Mouse (Mus musculus) layer of hippocampus, adult 11-12 months (tissue): ENCODE results near the gene Cask.

ENCODE experiments used
- DNase-seq: peaks from one replicate; pipeline ENCODE4 v3.0.0; 2022; ENCODE audit warnings: low spot score

Cask gene

GRCm38 (mm10) chrX:13518019-13518418 lies 333.1 kb downstream of the Cask start:
- DNase-seq: no peak

GRCm38 (mm10) chrX:13516451-13516850 lies 334.7 kb downstream of the Cask start:
- no peak for DNase-seq

DNA sequence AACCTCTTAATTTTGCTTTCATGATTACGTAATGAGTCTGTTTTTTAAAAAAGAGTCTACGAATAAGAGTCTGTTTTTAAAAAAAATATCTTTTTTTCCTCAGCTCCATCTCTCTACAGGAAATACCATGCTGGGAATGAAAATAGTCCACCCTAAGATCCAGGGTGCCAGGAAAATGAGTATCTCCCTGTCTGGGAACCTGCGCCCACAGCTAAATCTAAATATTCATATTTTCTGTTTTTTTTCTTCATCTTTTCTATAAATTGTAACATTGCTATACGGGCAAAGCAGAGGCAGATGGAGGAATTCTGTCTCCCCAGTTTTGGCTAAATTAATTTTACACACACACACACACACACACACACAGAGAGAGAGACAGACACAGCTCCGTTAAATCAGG lies 337.3 kb downstream of the Cask start:
- DNase-seq: no peak

DNA sequence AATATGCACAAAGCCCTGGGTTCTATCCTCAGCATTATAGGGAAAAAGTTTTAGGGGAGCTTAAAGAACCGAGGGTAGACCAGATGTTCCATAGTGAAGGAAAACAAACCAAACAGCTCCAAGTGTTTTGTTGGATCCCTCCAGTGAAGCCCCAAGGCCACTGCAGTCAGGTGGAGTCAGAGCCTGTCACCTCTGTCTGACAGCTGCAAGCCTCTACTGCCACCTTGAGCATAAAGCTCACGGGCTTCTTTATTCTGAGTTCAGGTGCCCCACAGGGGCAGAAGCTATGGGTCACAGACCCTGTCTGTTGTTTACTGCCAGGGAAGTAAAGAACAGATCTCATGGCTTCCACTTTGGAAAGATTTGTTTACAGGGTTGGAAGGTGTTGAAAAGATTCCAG lies 338.0 kb downstream of the Cask start:
- no peak for DNase-seq

DNA sequence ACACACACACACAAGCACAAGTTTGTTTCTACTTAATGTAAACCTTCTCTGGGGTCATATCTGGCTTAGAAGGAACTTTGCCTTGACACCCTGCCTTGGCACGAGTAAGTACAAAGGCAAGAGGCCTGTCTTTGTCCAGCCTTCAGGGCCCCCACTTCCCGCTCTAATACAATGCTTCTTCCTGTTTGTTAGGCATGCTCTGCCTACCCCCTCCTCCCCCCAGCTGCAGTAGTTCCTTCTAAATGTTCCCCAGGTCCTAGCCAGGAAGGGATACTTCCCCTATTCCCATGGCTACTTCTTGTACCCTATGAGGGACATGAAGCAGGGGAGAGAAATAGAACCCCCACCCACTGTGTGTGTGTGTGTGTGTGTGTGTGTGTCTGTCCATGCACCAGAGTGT lies 344.8 kb downstream of the Cask start:
- DNase-seq: no peak

DNA sequence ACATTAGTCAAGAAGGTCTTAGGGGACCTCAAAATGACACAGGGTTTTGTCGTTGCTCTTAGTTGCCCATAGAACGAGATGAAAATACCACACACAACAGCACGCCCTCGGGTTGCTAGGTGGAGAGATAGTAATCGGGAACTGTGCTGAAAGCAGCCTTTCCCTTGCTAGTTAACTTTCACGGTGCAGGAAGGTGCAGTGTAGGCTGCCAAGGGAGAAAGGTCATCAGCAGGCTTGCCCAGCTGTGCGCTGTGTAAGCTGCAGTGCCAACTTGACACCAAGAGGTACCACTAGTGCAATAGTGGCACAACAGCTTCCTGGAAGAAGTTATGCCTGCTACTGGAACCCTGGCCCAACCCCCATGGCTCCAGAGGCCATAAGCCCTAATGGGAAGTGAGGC lies 346.8 kb downstream of the Cask start:
- DNase-seq: no peak

DNA sequence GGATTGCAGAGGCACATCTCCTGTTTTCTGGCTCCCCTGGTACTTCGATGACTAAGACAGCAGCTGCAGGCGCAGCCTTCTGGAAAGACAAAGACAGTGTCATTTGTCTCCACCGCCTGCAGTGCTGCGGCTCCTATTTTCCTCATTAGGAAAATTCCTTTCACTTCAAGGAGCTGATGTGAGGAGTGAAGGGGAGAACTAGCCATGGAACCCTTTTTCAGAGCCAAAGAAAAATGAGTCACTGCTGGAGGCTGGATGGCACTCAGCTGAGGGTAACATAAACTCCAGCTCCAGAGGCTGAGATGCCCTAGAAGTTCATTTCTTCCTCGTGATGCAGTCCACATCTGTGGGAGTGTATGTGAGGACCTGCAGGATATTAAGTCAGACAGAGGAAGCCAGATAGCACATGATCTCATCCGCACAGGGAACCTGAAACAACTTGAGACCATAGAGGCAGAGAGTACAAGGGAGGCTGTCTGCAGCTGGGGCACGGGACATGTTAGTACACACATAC lies 348.2 kb downstream of the Cask start:
- no peak for DNase-seq

- DNase-seq: no peak
Measured at GRCm38 (mm10) chrX:13500284-13500683, 350.9 kb downstream of the Cask start.

- DNase-seq: no peak
Measured at GRCm38 (mm10) chrX:13494892-13495703, 356.1 kb downstream of the Cask start.

GRCm38 (mm10) chrX:13492922-13493321 lies 358.2 kb downstream of the Cask start:
- DNase-seq: no peak

GRCm38 (mm10) chrX:13490941-13491340 lies 360.2 kb downstream of the Cask start:
- no peak for DNase-seq

GRCm38 (mm10) chrX:13489761-13490160 lies 361.4 kb downstream of the Cask start:
- no peak for DNase-seq

DNA sequence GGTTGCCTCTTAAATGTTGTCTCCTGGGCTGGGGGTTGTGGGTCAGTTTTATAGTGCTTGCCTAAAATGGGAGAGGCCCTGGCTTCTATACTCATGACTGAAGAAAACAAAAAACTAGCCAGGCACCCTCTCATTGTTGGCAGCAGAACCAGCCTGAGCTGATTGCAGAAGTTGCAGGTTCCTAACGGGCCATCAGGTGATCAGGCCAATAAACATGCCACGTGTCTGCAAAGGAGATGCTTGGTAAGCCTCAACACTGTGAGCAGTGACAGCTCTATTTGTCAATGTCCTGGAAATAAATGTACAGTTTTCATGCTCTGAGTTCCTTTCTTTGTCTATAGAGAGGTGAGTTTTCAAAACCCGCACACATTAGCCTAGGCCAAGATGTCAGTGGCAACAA lies 362.2 kb downstream of the Cask start:
- no peak for DNase-seq

DNA sequence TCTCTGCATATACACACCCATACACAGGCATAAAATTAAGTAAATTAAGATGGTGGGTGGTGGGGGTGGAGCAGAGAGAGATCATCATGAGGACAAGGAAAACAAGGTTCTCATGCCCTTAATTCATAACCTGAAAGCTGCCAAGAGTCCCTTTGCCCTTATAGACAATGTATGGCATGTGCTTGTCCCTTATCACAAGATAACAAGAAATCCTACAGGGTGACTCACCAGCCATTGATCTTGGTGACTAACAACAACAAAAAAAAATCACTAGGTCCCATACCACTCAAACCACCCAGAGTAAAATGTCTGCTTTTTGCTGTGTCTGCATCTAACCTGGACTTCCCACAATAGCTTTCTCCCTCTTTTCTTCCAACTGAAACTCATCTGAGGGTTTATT lies 366.7 kb downstream of the Cask start:
- DNase-seq: no peak

GRCm38 (mm10) chrX:13482576-13482975 lies 368.6 kb downstream of the Cask start:
- no peak for DNase-seq

- no peak for DNase-seq
Measured at GRCm38 (mm10) chrX:13479570-13479969, 371.6 kb downstream of the Cask start.

- DNase-seq: no peak
Measured at GRCm38 (mm10) chrX:13478298-13478697, 372.9 kb downstream of the Cask start.

DNA sequence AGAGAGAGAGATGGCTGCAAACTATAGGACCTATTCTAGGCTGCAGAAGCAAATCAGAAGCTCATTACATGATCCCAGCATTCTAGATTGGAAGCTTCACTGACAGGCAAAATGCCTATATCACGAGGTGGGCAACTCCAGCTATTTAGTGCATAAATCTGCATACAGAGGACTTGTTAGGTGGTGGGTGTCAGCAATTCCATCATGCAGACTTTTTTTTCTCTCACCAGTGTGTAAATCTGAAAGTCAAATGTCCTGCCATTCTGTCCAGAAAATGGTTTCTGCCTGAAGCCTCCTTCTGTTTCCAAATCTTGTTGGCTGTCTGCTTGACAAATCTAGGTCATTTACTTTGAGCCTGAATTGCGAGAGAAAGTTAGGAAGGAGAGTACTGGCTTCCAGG lies 373.6 kb downstream of the Cask start:
- no peak for DNase-seq

GRCm38 (mm10) chrX:13475382-13475781 lies 375.8 kb downstream of the Cask start:
- no peak for DNase-seq

- DNase-seq: no peak
Measured at GRCm38 (mm10) chrX:13472751-13473225, 378.4 kb downstream of the Cask start.

- DNase-seq: no peak
Measured at GRCm38 (mm10) chrX:13471925-13472324, 379.2 kb downstream of the Cask start.

GRCm38 (mm10) chrX:13469160-13470116 lies 381.7 kb downstream of the Cask start:
- peak; percentile 74 for DNase-seq

- DNase-seq: no peak
Measured at GRCm38 (mm10) chrX:13467121-13467571, 384.0 kb downstream of the Cask start.
